Mouse (Mus musculus): ENCODE data around the gene Runx2.

Gene Runx2

DNA sequence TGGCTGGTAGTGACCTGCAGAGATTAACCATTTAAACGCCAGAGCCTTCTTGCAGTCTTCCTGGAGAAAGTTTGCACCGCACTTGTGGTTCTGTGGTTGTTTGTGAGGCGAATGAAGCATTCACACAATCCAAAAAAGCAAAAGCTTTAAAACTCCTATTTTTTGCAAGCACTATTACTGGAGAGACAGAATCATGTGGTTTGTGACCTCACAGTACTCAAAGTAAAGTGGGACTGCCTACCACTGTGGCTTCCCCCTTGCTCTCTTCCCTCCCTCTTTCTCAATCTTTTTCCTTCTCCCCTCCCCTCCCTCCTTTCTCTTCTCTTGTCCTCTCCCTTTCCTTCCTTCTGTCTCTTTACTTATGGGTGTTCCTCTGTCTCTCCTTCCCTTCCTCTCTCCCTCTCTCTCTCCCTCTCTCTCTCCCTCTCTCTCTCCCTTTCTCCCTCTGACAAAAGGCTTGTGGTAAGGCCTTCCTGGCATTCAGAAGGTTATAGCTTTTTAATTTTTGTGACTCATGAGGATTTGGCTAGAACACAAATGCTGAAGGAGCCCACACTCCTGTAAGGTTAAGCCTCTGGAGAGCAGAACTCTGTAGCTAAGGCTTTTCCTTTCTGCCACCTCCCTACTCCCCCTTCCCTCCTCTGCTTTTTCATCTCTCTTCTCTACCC lies at the start of gene Runx2:
Gene Runx2 (minus strand): TSS at position 290 of the 668 bp plus-strand sequence.
- peak; percentile 75 for DNase-seq (ENCODE audit: low read depth)

DNA sequence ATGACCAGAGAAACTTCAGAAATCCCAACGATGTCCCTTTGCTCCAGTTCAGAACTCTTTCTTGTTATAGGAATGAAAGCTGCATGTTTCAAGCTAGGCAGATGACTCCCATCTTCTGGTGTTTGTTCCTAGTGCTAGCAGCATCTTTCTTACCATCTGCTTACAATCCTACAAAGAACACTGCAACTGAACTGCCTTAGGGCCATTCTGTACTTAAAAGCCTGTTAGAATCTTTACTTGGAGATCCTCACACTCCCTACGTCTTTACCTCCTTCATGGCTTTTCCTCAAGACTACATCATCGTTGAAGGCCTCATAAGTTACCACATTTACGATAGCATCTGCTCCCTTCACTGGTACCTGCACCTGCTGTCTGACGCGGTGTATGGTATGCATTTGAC lies 48.6 kb upstream of the Runx2 start:
- no peak for DNase-seq (ENCODE audit: low read depth)

DNA sequence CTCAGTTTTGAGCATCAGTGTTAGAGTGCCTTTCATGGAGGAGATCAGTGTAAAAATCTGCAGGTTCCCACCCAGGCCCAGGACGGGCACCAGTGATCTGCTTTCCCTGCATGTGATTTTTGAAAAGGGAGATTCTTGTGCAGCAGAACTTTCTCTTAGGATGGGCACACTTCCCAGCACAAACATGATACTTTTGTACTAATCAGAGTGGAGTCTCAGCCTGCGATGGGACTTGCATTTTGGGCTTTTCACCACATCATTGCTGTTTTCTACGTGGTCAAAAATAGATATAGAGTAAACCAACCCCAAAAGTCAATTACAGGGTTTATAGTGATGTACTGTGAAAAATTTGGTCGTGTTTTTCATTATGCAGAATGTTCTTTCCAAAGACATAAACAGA lies 27.6 kb upstream of the Runx2 start:
- DNase-seq (ENCODE audit: low read depth) = peak; percentile 9

DNA sequence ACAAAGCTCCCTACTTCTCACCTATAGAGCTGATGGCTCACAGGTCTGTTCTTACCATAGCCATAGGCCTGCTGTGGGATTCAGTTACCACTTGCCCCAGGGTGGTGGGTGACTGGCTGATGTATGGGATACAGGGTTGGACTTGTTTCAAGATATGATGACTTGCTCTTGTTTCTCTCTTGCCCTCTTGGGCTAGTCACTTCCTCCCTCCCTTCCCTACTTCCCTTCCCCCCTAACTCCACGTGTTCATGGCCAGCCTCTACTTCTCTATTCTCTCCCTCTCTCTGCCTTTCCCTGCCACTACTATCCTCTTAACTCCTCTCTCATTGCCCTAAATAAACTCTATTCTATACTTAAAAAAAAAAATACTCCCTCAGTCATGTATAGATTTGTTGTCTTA lies 16.6 kb upstream of the Runx2 start:
- no peak for DNase-seq (ENCODE audit: low read depth)

DNA sequence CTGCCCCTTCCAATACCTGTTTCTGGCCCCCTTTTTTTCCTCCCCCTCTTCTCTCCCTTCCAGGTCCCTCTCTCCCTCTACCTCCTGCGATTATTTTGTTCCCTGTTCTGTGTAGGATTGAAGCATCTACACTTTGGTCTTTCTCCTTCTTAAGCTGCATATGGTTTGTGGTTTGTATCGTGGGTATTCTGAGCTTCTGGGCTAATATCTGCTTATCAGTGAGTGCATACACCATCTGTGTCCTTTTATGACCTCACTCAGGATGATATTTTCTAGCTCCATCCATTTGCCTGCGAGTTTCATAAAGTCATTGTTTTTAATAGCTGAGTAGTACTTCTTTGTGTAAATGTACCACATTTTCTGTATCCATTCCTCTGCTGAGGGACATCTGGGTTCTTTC lies 15.0 kb upstream of the Runx2 start:
- DNase-seq (ENCODE audit: low read depth) = no peak

DNA sequence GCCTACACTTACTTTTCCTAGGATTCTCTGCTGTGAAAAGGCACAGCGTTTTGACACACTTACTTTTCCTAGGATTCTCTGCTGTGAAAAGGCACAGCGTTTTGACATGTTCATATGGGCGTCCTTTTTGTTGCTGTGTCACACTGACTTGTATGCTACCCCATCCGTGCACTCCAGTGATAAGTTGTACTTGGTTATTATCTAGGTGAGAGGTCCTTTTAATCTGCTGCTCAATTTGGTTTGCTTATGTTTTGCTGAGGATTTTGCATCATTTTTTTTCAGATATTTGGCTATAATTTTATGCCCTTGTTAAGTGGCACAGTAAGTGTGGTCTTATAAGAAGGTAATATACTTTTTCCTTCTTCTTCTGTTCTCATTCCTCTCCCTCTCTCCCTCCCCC lies 13.4 kb upstream of the Runx2 start:
- no peak for DNase-seq (ENCODE audit: low read depth)

DNA sequence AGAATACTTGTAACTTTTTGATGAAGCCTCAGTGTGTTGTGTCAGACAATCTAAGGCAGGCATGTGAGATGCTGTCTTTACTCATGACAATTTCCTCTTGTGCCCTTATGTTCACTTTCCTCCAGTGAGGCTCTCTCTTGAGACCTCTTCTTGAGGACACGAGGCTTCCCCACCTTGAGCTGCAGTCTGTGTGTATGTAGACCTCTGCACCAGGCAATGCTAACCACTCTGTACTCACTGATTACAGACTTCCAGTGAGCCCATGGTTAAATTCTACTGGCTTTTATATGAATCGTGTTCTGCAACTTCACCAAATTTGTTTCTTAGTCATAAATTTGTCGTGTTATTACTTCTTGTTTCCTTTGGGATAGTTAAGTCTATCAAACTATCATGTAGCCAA lies 12.5 kb upstream of the Runx2 start:
- DNase-seq (ENCODE audit: low read depth) = no peak

DNA sequence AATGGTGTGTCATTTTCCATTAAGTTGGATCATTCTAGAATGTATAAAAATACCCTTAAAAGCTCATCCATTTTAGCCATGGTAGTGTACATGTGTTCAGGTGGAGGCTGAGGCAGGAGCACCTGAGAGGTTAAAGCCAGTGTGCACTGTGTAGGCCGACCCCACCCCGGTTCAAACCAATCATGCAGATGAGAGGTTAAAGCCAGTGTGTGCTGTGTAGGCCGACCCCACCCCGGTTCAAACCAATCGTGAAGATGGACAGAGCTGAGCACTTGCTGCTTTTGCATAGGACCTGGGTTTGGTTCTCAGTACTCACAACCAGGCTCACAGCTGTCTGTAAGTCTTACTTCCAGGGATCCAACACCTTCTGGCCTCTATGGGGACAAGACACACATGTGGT lies 7.3 kb upstream of the Runx2 start:
- no peak for DNase-seq (ENCODE audit: low read depth)

DNA sequence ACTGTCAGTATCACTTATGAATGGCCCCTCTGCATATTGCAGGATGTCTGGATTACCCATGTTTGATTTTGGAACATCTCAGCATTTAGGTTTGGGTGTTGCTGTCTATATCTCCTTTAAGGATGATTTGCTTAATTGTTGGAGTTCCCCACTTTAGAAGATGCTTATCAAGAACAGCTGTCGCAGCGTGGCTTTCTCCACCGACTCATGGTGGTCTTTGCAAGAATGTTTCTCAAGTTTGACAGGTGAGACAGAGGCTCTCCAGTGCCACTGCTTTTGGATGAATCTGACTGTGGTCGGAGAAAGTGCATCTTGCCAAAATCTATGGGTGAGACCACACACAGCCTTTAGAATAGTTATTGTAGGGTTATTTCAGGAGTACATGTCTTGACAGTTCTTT lies 5.2 kb upstream of the Runx2 start:
- DNase-seq (ENCODE audit: low read depth) = no peak

DNA sequence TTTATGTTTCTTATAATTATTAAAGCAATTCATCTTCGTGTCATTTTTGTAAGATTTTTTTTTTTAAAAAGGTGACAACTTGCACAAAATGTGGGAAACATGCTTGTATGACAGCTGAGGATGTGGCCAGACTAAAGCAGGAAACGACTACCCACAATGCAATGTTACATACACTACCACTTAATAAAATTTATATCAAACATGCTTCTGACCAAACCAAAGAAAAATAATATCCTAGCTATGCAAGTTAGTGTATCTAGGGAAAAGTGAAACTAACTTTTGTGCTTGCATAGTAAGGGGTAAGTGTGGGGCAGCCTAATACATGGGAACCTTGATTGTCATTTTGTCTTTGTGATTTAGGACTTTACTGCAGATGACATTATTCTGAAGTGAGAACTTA lies 4.2 kb upstream of the Runx2 start:
- DNase-seq (ENCODE audit: low read depth) = no peak

DNA sequence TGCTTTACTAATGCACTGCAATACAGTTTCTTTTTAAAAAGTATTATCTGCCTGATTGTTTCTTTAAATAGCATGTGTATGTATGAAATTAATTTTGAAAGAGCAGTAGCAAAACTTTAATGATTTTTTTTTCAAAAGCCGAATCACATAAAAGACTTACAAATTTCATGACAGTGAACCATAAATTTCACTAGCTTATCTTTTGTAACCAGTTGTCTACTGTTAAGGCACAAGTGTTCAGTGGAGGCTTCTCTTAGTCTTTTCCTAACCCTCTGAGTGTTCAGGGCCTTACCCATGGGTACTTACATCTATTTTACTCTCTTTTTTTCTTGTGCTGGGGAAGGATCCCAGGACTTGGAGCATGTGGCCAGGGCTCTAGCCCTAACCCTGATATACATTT lies 7.6 kb downstream of the Runx2 start:
- DNase-seq (ENCODE audit: low read depth) = no peak

DNA sequence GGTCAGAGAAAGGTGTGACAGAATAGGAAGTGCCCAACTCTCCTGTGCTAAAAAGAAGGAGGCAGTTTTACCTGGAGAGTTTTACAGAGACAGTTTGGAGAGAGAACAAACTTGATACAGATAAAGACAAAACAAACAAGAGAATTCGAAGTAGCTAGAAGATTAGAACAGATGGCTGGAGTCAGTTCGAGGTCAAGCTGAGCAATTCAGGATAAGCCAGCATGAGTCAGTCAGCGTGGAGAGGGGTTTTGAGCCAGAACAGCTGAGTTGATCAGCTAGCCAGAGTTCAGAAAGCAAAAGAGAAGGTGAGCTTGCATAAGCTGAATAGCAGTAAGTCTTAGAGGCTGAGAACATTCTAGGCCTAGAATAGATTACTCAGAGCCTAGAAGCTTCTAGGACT lies 17.3 kb downstream of the Runx2 start:
- DNase-seq (ENCODE audit: low read depth) = peak; percentile 75

DNA sequence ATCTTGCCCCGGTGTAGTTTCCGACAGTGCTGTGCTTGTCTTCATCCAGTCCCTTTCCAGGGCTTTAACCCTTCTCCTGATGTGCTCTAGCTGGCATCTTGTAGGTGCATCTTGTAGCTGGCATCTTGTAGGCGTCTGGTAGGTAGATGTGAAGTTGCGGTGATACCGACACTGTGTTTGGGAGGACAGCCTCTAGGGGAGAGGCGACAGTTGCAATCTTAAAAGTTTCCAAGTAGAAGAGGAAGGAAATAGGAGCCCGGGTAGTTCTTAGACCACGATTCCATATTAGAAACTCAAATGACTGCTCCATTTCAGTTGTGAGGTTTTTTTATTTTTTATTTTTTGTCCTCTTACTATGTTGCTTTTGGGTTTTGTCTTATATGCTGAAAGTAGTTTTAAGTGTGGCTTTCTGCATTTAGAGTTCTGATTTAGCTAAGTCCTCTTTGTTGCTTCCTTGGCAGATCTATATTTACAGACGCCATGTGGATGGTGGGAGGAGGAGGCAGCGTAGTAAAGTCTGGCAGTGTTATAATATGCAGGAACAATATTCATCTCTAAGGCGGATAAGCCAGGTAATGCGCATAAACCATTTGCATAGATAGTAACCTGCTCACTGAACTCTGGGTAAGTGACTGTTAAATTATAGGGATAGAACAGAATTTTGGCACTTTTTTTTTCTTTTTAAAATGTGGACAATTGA lies 22.2 kb downstream of the Runx2 start:
- no peak for DNase-seq (ENCODE audit: low read depth)

DNA sequence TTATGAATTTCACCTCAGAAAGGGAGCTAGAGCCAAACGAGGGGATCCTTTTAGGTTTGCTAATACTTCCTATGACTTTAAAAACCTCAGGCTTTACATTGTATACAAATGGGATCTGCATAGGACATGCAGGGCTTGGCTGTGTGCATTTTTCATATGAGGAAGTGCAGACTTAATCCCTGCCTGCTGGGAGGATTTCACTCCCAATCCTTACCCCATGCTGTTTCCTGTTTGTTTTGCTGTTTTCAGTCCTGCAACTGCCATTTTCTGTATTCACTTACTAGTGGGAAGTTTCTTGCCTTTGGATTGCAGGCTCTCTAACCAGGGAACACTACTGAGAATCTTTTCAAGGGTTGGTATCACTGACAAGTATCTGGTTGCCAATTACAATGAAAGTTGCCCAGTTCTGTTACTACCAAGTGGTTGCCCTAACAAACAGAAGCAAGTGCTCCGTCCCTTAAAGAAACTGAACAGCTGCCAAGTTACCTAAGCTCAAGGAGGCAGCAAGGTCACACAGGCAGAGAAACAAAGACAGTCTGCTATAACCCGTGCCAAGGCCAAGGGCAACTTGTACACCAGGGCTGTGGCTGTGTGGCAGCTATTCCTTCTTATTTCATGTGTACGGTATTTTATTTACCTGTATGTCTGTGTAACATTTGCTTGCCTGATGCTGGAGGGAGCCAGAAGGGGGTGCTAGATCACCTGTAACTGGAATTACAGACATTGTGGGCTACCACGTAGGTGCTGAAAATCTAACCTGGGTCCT lies 25.4 kb downstream of the Runx2 start:
- DNase-seq (ENCODE audit: low read depth) = no peak

DNA sequence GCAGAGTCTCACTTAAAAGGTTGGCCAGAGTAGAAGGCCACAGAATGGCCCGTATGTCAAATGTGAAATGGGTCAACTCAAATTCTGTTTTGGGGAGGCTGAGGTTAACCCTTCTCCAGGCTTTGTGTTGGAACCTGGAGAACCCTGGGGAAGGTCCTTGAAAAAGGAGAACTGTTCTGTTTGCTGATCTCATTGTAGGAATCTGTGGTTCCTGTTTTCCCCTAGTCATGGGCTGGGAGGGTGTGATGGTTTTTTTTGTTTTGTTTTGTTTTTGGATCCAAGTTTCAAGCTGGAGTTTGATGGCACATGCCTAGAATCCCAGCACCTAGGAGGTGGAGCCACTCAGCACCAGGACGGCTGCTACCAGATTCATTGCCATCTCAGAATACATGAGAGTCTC lies 31.5 kb downstream of the Runx2 start:
- no peak for DNase-seq (ENCODE audit: low read depth)

DNA sequence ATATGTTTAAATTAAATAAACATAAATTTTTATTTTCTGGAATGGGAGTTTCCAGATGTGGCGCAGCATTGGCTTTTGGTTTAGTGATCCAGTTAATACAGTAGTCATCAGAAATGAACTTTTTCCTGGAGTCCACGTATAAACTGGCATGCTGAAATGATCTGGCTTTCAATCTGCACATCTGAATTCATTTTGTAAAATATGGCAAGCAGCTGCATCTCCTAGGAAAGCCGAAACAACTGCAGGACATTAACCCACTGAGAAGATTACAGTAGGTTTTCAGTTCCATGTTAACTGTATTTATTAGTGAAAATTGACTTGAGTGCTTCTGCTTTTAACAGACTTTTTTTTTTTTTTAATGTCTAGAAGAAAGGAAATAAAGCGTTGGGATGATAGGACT lies 32.2 kb downstream of the Runx2 start:
- peak; percentile 24 for DNase-seq (ENCODE audit: low read depth)

DNA sequence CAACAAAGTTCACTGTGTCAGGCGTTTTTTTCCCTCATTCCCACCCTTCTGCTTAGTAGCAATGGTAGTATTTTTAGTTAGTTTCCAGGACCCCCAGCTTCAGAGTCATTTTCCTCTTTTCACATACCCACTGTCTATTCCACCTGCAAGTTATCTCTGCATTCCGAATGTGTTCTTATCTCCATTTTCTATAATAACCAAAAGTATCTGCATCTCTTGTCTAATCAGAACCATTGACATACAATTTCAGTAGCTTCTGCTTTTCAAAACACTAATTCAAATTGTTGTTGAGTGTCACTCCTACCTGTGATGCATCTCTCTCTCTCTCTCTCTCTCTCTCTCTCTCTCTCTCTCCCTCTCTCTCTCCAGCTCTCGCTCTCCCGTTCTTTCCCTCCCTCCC lies 34.2 kb downstream of the Runx2 start:
- no peak for DNase-seq (ENCODE audit: low read depth)

DNA sequence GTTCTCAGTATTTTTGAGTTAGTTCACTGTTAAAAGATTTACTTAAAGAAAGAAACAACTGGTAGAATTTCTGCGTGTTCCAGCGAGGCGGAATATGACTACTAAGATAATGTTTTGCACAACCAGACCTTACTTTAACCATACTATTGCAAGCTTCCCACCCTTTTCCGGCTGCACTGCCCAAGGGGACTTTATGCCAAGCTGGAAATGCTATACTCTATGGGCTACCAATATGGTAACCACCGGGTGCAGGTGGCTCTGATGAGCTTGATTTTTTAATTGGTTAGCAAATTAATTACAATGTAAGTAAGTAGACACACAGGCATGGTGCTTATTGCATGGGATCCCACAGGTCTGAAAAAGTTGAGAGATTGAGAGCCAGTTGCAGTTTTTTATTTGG lies 36.5 kb downstream of the Runx2 start:
- DNase-seq (ENCODE audit: low read depth) = peak; percentile 7

DNA sequence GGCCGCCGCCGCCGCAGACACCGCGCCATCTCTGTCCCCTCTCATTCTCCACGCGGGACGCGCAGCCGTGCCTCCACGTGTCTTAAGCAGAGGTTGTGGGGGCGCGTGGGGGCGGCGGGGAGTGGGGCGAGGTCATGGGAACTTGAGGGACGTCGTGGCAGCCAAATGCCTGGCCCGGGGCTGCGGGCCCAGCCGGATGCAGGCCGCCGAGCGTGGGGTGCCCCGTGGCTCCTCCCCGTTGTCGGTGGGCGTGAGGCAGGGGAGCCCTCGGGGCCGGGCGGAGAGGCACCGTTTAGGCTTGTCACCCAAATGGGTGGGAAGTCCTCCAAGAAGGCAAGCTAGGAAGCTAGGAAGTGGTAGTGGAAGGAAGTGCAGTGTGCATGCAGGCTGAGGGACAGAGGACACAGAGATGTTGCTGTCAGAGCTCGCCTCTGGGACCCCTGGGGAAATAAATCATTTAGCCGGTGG lies 37.2 kb downstream of the Runx2 start:
- DNase-seq (ENCODE audit: low read depth) = peak; percentile 81

DNA sequence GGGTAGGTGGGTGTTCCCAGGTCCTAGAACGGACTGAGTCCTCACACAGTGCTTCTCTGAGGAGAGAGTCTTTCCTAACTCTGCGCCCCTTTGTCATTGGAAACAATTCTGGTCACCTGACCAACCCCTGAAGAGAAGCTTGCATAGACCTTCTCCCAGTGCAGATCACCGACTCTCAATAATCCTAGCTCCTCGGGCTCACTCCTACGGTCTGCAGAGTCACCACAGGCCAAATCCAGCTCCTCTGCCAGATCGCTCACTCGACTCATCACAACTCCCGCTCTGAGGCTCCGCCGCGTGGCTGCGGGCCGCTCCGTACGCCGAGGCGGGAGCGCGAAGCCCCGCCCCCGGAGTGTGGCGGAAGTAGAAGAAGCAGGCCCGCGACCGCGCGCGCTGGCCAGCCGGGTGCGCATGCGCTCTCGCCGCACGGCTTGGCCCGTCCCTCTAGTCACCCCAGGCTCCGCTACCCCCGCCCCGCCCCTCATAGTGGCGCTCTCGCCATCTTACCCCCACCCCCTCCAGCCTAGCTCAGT lies 37.8 kb downstream of the Runx2 start, which contains the start of gene Supt3:
Gene Supt3 (plus strand): TSS at position 415 of the 533 bp plus-strand sequence.
- peak; percentile 99 for DNase-seq (ENCODE audit: low read depth)

DNA sequence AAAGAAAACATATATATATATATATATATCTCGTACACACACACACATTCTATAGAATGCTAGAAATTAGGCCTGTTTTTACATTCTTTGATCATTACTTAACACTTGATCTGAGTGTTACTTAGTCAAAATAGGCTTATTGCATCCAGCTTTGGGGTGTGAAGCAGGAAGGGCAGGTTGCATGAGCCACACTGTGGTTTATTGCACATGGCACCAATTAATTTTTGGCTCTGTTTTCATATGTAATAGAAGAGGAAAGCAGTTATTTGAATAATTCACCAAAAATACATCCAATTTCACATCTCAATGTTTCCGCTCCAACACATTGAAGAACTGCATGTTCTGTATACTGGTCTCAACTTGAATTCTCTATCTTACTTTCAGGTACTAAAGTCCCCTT lies 42.0 kb downstream of the Runx2 start:
- DNase-seq (ENCODE audit: low read depth) = peak; percentile 66

DNA sequence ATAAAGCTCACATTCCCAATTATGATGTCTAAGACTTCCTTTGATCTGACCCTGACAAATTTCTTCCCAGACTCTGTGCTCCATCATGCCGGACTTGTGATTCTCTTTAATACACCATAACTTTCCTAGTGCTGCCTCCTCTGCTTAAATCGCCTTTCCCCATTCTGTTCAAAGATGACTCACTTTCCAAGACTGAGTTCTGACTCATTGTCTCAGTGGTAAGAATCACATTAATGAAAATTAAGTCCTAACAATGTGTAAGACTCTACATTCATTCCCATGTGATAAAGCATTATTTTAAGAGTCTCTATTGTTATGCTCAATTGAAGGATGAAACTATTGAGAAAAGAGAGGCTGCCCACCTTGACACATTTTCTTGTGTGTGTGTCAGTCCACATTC lies 43.7 kb downstream of the Runx2 start:
- DNase-seq (ENCODE audit: low read depth) = peak; percentile 58

DNA sequence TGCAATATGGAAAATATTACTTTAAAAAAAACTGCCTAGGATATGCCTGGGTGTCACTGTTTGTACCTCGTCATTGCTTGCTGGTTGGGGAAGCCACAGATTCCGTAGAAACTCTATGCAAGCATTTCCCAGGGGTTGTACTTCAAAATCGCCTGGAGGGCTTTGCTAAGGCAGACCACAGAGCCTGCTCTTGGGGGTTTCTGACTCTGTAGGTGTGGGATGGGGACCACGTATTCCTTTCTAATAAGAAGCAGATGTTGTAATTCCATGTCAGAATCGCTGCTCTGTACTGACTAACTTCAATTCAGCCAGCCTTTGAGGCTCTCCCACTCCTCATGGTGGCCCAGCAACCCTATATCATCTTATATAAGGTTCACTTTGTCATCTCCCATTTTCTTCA lies 46.1 kb downstream of the Runx2 start:
- DNase-seq (ENCODE audit: low read depth) = no peak
